ENCODE assay signal across 8 mouse cellular contexts in the genomic region with DNA sequence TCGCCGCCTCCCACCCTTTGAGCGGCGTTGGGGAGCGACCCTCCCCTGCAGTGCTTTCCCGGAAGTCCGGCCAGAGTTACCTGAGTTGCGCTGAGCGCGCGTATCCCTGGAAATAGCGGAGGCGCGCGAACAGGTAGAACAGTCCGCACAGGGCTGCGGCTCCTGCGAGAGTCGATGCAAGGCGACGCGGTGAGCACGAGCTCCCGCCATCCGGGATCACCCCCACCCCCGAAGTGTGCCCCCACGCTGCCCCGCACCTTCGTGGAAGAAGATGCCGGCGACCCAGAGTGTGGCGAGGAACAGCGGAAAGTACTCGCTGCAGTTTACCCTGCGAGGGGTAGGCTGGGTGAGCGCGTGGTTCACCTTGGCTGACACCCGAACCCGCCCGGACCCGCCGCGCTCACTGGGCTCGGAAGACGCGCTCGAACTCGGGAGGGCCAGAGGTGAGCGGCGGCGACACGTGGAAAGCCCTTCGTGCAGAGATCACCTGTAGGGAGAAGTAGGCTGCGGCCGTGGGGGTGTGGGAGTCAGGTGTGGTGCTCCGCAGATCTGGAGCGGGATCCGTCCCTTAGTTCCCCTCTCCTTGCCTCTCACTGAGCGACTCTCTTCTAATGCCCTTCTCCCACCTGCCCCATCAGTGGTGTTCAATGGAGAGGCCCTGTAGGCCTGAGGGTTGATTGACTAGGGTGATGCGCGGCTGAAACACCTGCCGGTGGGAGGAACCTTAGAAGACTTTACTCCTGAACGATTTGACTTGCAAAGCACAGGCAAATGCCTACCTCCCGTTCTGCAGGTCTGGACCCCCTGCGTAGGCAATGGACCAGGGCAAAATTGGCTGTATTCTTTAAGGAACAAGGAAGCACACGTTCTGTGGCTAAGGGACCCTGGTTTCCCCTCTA. TPM values are rescaled to one million over a fixed set of nuclear protein-coding genes. Genes with fewer than 3 reads are reported as not detected.
DNase-seq lines count a peak whose midpoint lies in the region; ATAC-seq and TF ChIP-seq lines count a peak whose summit lies in the region.

No protein-coding gene starts in this region.

- peak overlapping the region; percentile 94 for H3K4me2 ChIP-seq in heart, embryonic 11.5 days
- H3K4me2 ChIP-seq in heart, embryonic 16.5 days (ENCODE audit: low read depth, low read length): peak overlapping the region; percentile 84
- peak overlapping the region; percentile 100 for H3K4me2 ChIP-seq in liver, embryonic 12.5 days

- peak overlapping the region; percentile 68 for H3K4me3 ChIP-seq in heart, embryonic 11.5 days (ENCODE audit: low read depth, low read length)
- H3K4me3 ChIP-seq in ES-E14 (ENCODE audit: insufficient read depth in 1 of 2, low read depth in 1 of 2, low read length in 2 of 2, poor library complexity in 1 of 2, severe bottlenecking in 1 of 2): peak overlapping the region; percentile 81 to 87
- peak overlapping the region; percentile 68 for H3K4me3 ChIP-seq in heart, embryonic 16.5 days (ENCODE audit: low read length)
- H3K4me3 ChIP-seq in liver, embryonic 12.5 days: peak overlapping the region; percentile 66

- 0 out of 2 replicates have a peak, but pooled peaks have one; percentile 8 for ATAC-seq in heart, embryonic 11.5 days (replicated peaks; ENCODE audit: insufficient number of reproducible peaks, low FRiP score, low TSS enrichment)
- ATAC-seq in heart, embryonic 16.5 days (replicated peaks; ENCODE audit: extremely low read depth, insufficient read depth, low FRiP score): peak; percentile 12; the same call in 1 of the 2 replicates
- ATAC-seq in liver, embryonic 12.5 days: peak; percentile 30

- DNase-seq in heart, adult 8-10 months (ENCODE audit: low spot score): no peak
- DNase-seq in ES-E14 (ENCODE audit: low read depth, low spot score): no peak
- DNase-seq in ovary, postnatal 10 days (ENCODE audit: low spot score): no peak
- no peak for DNase-seq in left cerebral cortex, postnatal 25 days (ENCODE audit: low spot score in 2 of 2)
- no peak for DNase-seq in left cerebral cortex, adult 8-10 months (ENCODE audit: low spot score in 2 of 2)

- H3K27ac ChIP-seq in heart, embryonic 11.5 days (ENCODE audit: low read depth, low read length): no peak overlapping the region
- no peak overlapping the region for H3K27ac ChIP-seq in ES-E14 (ENCODE audit: insufficient read depth, low read depth, low read length, poor library complexity, severe bottlenecking)
- H3K27ac ChIP-seq in heart, embryonic 16.5 days (ENCODE audit: low read length): no peak overlapping the region
- H3K27ac ChIP-seq in liver, embryonic 12.5 days: no peak overlapping the region

- intact Hi-C loops in left cerebral cortex, postnatal 25 days (cut with DNase I): loop anchor here (1.0 to 5.0 kb wide), 2 partner anchors 53 to 125 kb away; no protein-coding TSS in a partner anchor

- peak overlapping the region; percentile 58 for H3K9ac ChIP-seq in heart, embryonic 11.5 days (ENCODE audit: low read depth, low read length)
- H3K9ac ChIP-seq in ES-E14 (ENCODE audit: insufficient read depth, low read depth, low read length, poor library complexity, severe bottlenecking): peak overlapping the region; percentile 82
- H3K9ac ChIP-seq in heart, embryonic 16.5 days (ENCODE audit: low read length): peak overlapping the region; percentile 64
- peak overlapping the region; percentile 72 for H3K9ac ChIP-seq in liver, embryonic 12.5 days

- 2% methylated on average over 65 of the region's 66 CpGs for WGBS in heart, embryonic 11.5 days (ENCODE audit: insufficient replicate concordance)
- 4% methylated on average over 66 of the region's 66 CpGs for WGBS in heart, embryonic 16.5 days
- 1% methylated on average over 66 of the region's 66 CpGs for WGBS in liver, embryonic 12.5 days (ENCODE audit: insufficient replicate concordance)

- in situ Hi-C loops in ES-E14 (cut with MboI; ENCODE audit: low sequenced_read_pairs in 2 of 2, unreplicated experiment in 2 of 2): no loop called here

- peaks cover 24% of the 10 kb centered on the region for H3K27me3 ChIP-seq in heart, embryonic 11.5 days (ENCODE audit: control insufficient read depth, insufficient read depth, low read length)
- H3K27me3 ChIP-seq in heart, embryonic 16.5 days (ENCODE audit: control insufficient read depth, insufficient read depth, low read length): peaks cover 19% of the 10 kb centered on the region
- H3K27me3 ChIP-seq in liver, embryonic 12.5 days (replicated peaks): peaks cover 6% of the 10 kb centered on the region; the same call in 1 of the 2 replicates

- no peaks in the 10 kb centered on the region for H3K9me3 ChIP-seq in heart, embryonic 11.5 days (replicated peaks; ENCODE audit: control insufficient read depth, low read length)
- H3K9me3 ChIP-seq in ES-E14 (ENCODE audit: control insufficient read depth, insufficient read depth, low read depth, low read length): no peaks in the 10 kb centered on the region
- H3K9me3 ChIP-seq in heart, embryonic 16.5 days (replicated peaks; ENCODE audit: control insufficient read depth, low read length): no peaks in the 10 kb centered on the region
- H3K9me3 ChIP-seq in liver, embryonic 12.5 days (replicated peaks): no peaks in the 10 kb centered on the region

- H3K4me1 ChIP-seq in heart, embryonic 11.5 days (ENCODE audit: control insufficient read depth, insufficient read depth, low read length): peaks cover 17% of the 10 kb centered on the region
- H3K4me1 ChIP-seq in ES-E14 (ENCODE audit: control insufficient read depth in 2 of 2, insufficient read depth in 2 of 2, low read length in 2 of 2, poor library complexity in 1 of 2): peaks cover 3 to 16% of the 10 kb centered on the region in 2 experiments; a peak in 3 of 4 replicates
- H3K4me1 ChIP-seq in heart, embryonic 16.5 days (ENCODE audit: control insufficient read depth, insufficient read depth, low read length): peaks cover 16% of the 10 kb centered on the region
- H3K4me1 ChIP-seq in liver, embryonic 12.5 days: peaks cover 48% of the 10 kb centered on the region

- peaks cover 17% of the 10 kb centered on the region for H3K36me3 ChIP-seq in heart, embryonic 11.5 days (ENCODE audit: control insufficient read depth, insufficient read depth, low read length)
- peaks cover 11% of the 10 kb centered on the region for H3K36me3 ChIP-seq in ES-E14 (ENCODE audit: control insufficient read depth, insufficient read depth, low read length, poor library complexity, severe bottlenecking)
- peaks cover 27% of the 10 kb centered on the region for H3K36me3 ChIP-seq in heart, embryonic 16.5 days (ENCODE audit: control insufficient read depth, insufficient read depth)
- peaks cover 35% of the 10 kb centered on the region for H3K36me3 ChIP-seq in liver, embryonic 12.5 days

TF ChIP-seq in ES-E14, 5 proteins besides CTCF, POLR2A, EP300 and RAD21:
- no peak for TF ChIP-seq ZC3H11A (IDR thresholded peaks at IDR 0.05; ENCODE audit: borderline replicate concordance, low read depth, low read length)
- no peak for TF ChIP-seq HCFC1 (IDR thresholded peaks at IDR 0.05; ENCODE audit: borderline replicate concordance, insufficient read depth, low read length)
- no peak for TF ChIP-seq CHD2 (IDR thresholded peaks at IDR 0.05; ENCODE audit: low read depth, low read length)
- TF ChIP-seq ZNF384 (IDR thresholded peaks at IDR 0.05; ENCODE audit: low read depth, low read length): no peak

RNA-seq across cellular contexts. Expression of a gene that starts 1.2 kb away (rescaled TPM):
- polyA plus RNA-seq in heart, embryonic 11.5 days (2014; fragmentation: Nextera tagmentation; extraction: Ambion mirVana): 0.74 TPM in 1 of 2 replicates, not detected in the other
- total RNA-seq in heart, adult 8-10 months (2022): 10 to 100 TPM in 1 of 4 experiments, 1 to 10 TPM in 3; 4.7 to 11.8 (median 6.6) TPM
- 1.9 and 2.3 TPM in 2 replicates for total RNA-seq in ES-E14 (2012; rRNA removed)
- polyA plus RNA-seq in heart, embryonic 16.5 days (2015; fragmentation: Nextera tagmentation; extraction: Ambion mirVana): 1.5 and 2.3 TPM in 2 replicates
- polyA plus RNA-seq in liver, embryonic 12.5 days (2016; fragmentation: Nextera tagmentation; extraction: Ambion mirVana): 0.87 and 1.0 TPM in 2 replicates
- 1 to 10 TPM; 8.4 to 8.7 TPM for total RNA-seq in left cerebral cortex, postnatal 25 days (2021)
- 10 to 100 TPM in 1 of 4 experiments, 1 to 10 TPM in 3; 8.0 to 15.8 (median 8.8) TPM for total RNA-seq in left cerebral cortex, adult 8-10 months (2022)

RNA-seq across cellular contexts. Expression of a gene that starts 26.5 kb away (rescaled TPM):
- 14.2 and 14.4 TPM in 2 replicates for polyA plus RNA-seq in heart, embryonic 11.5 days (2014; fragmentation: Nextera tagmentation; extraction: Ambion mirVana)
- total RNA-seq in heart, adult 8-10 months (2022): 10 to 100 TPM; 68.4 to 90.0 (median 76.3) TPM
- total RNA-seq in ES-E14 (2012; rRNA removed): 22.6 and 28.1 TPM in 2 replicates
- 11.8 and 29.2 TPM in 2 replicates for polyA plus RNA-seq in heart, embryonic 16.5 days (2015; fragmentation: Nextera tagmentation; extraction: Ambion mirVana)
- 29.1 and 30.7 TPM in 2 replicates for polyA plus RNA-seq in liver, embryonic 12.5 days (2016; fragmentation: Nextera tagmentation; extraction: Ambion mirVana)
- 10 to 100 TPM; 66.4 to 76.3 TPM for total RNA-seq in left cerebral cortex, postnatal 25 days (2021)
- total RNA-seq in left cerebral cortex, adult 8-10 months (2022): 10 to 100 TPM; 61.3 to 68.0 (median 65.8) TPM

RNA-seq across cellular contexts. Expression of a gene that starts 26.6 kb away (rescaled TPM):
- polyA plus RNA-seq in heart, embryonic 11.5 days (2014; fragmentation: Nextera tagmentation; extraction: Ambion mirVana): 159 and 197 TPM in 2 replicates
- total RNA-seq in heart, adult 8-10 months (2022): 100 to 1,000 TPM; 431 to 551 (median 475) TPM
- 140 and 234 TPM in 2 replicates for total RNA-seq in ES-E14 (2012; rRNA removed)
- 261 and 264 TPM in 2 replicates for polyA plus RNA-seq in heart, embryonic 16.5 days (2015; fragmentation: Nextera tagmentation; extraction: Ambion mirVana)
- polyA plus RNA-seq in liver, embryonic 12.5 days (2016; fragmentation: Nextera tagmentation; extraction: Ambion mirVana): 143 and 152 TPM in 2 replicates
- 100 to 1,000 TPM; 460 to 480 TPM for total RNA-seq in left cerebral cortex, postnatal 25 days (2021)
- total RNA-seq in left cerebral cortex, adult 8-10 months (2022): 100 to 1,000 TPM; 498 to 523 (median 522) TPM

RNA-seq across cellular contexts. Expression of a gene that starts 54.9 kb away (rescaled TPM):
- 5.5 and 5.9 TPM in 2 replicates for polyA plus RNA-seq in heart, embryonic 11.5 days (2014; fragmentation: Nextera tagmentation; extraction: Ambion mirVana)
- total RNA-seq in heart, adult 8-10 months (2022): 10 to 100 TPM in 1 of 4 experiments, 1 to 10 TPM in 3; 9.0 to 11.0 (median 9.4) TPM
- total RNA-seq in ES-E14 (2012; rRNA removed): 7.4 and 7.6 TPM in 2 replicates
- polyA plus RNA-seq in heart, embryonic 16.5 days (2015; fragmentation: Nextera tagmentation; extraction: Ambion mirVana): 2.6 and 3.0 TPM in 2 replicates
- polyA plus RNA-seq in liver, embryonic 12.5 days (2016; fragmentation: Nextera tagmentation; extraction: Ambion mirVana): 3.2 and 3.3 TPM in 2 replicates
- 10 to 100 TPM in 1 of 2 experiments, 1 to 10 TPM in 1; 9.5 to 10.1 TPM for total RNA-seq in left cerebral cortex, postnatal 25 days (2021)
- total RNA-seq in left cerebral cortex, adult 8-10 months (2022): 10 to 100 TPM in 3 of 4 experiments, 1 to 10 TPM in 1; 9.9 to 11.1 (median 10.6) TPM
